8 mouse cellular contexts compared by ENCODE assay signal in the genomic region with DNA sequence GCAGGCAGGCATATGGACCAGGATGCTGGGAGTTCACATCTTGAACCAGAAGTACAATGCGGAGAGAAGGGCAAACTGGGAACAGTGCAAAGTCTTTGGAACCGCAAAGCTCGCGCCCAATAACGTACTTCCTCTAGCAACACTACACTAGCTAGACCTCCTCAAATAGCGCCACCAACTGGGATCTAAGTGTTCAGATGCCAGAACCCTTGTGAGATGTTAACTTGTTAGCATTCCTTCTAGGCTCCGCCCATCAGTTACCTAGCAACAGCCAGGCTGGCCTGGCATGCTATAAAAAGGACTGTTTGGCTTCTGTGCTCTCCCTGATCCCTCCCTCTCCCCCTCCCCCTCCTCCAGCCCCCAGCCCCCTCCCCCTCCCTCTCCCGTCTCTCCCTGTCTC.
DNase-seq lines count a peak whose midpoint lies in the region; ATAC-seq lines count a peak whose summit lies in the region.

No protein-coding gene starts in this region.

- H3K27ac ChIP-seq in kidney, embryonic 14.5 days (ENCODE audit: low read depth, low read length), result no peak overlapping the region
- no peak overlapping the region for H3K27ac ChIP-seq in intestine, embryonic 15.5 days

- no peak for ATAC-seq in kidney, embryonic 14.5 days (ENCODE audit: low FRiP score, low TSS enrichment)
- peak; percentile 46; the same call in 1 of the 2 replicates for ATAC-seq in intestine, embryonic 15.5 days

- H3K4me2 ChIP-seq in kidney, embryonic 14.5 days (replicated peaks; ENCODE audit: low read depth, low read length), result no peak overlapping the region
- no peak overlapping the region for H3K4me2 ChIP-seq in intestine, embryonic 15.5 days (replicated peaks)

- no peaks in the 10 kb centered on the region for H3K9me3 ChIP-seq in kidney, embryonic 14.5 days (ENCODE audit: control insufficient read depth, low read length)
- H3K9me3 ChIP-seq in intestine, embryonic 15.5 days, result no peaks in the 10 kb centered on the region

- H3K36me3 ChIP-seq in kidney, embryonic 14.5 days (ENCODE audit: control insufficient read depth, insufficient read depth, low read length), result no peaks in the 10 kb centered on the region
- H3K36me3 ChIP-seq in intestine, embryonic 15.5 days, result no peaks in the 10 kb centered on the region

- H3K4me1 ChIP-seq in kidney, embryonic 14.5 days (ENCODE audit: control insufficient read depth, insufficient read depth, low read length), result peaks cover 30% of the 10 kb centered on the region
- H3K4me1 ChIP-seq in intestine, embryonic 15.5 days (replicated peaks), result peaks cover 19% of the 10 kb centered on the region

- WGBS in kidney, embryonic 14.5 days, result 59% methylated on average over 7 of the region's 8 CpGs
- WGBS in intestine, embryonic 15.5 days, result 45% methylated on average over 8 of the region's 8 CpGs

- no peak overlapping the region for H3K4me3 ChIP-seq in kidney, embryonic 14.5 days (ENCODE audit: low read length)
- H3K4me3 ChIP-seq in intestine, embryonic 15.5 days (replicated peaks), result no peak overlapping the region

- no peak overlapping the region for H3K9ac ChIP-seq in kidney, embryonic 14.5 days (ENCODE audit: low read depth, low read length)
- no peak overlapping the region for H3K9ac ChIP-seq in intestine, embryonic 15.5 days

- no peaks in the 10 kb centered on the region for H3K27me3 ChIP-seq in kidney, embryonic 14.5 days (ENCODE audit: control insufficient read depth, insufficient read depth, low read length)
- H3K27me3 ChIP-seq in intestine, embryonic 15.5 days (replicated peaks), result no peaks in the 10 kb centered on the region

- DNase-seq in kidney, adult 18-20 months, result peak; percentile 37
- peak; percentile 90 for DNase-seq in embryo, embryonic 11 days
- peak; percentile 49 for DNase-seq in lung, postnatal 25 days (ENCODE audit: low spot score)
- no peak for DNase-seq in spleen, postnatal 4 days (ENCODE audit: low spot score in 2 of 2)
- DNase-seq in thymus, postnatal 36 days, result no peak
- DNase-seq in adrenal gland, postnatal 25 days, result no peak

Comparison
In these comparisons a context has a peak if more than half of its experiments do, and no peak if none do; other contexts are left out.
1. DNase-seq: peak in kidney, adult 18-20 months (single experiment), embryo, embryonic 11 days (single experiment) and lung, postnatal 25 days (single experiment); none in spleen, postnatal 4 days (0 of 2), thymus, postnatal 36 days (0 of 2) and adrenal gland, postnatal 25 days (single experiment).